Mouse (Mus musculus): ENCODE data around the gene Epp13.
"Not testable (repeated sequence)": the region's sequence is repeated elsewhere in the genome, so short reads cannot be mapped to it uniquely, and the experiment has no call there.

Epp13 gene

GRCm38 (mm10) chr7:6252410-6252809 lies at the start of gene Epp13:
Epp13 (plus strand) TSS chr7:6252710.
- DNase-seq (ENCODE audit: low spot score in 2 of 2) = no peak

- DNase-seq (ENCODE audit: low spot score in 2 of 2) = no peak
Observed at GRCm38 (mm10) chr7:6204200-6204599, 48.3 kb upstream of the Epp13 start.

DNA sequence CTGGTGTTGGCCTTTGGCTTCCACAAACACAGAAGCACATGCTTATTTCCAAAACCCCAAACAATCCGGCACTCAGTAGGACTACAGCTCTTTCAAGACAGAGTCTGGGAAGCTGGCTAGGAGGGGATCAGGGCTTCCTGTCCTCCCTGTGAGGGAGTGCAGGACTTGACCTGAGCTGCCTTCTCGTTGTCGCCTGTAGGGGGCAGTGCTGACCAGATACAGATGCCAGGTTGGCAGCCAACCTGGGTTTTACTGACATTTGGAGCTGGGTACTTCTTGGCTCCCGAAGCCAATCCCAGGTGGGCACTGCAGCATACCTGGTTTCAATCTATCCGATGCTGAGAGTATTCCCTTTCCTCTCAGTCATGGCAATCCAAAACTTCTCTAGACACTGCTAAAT lies 39.4 kb upstream of the Epp13 start:
- no peak for DNase-seq (ENCODE audit: low spot score in 2 of 2)

DNA sequence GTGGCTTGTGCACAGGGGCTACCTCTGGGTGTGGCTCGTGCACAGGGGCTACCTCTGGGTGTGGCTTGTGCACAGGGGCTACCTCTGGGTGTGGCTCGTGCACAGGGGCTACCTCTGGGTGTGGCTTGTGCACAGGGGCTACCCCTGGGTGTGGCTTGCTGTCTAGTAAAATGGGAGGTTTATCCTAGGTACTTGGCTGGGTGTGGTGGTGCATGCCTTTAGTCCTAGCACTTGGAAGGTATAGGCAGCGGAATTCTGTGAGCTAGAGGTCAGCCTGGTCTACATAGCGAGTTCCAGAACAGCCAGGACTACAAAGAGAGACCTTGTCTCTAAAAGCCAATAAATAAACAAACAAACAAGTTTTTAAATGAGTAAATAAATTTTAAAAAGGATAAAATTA lies 37.8 kb upstream of the Epp13 start:
- DNase-seq (ENCODE audit: low spot score in 2 of 2) = not testable (repeated sequence)

- DNase-seq (ENCODE audit: low spot score in 2 of 2) = no peak
Observed at GRCm38 (mm10) chr7:6220147-6220546, 32.4 kb upstream of the Epp13 start.

- no peak for DNase-seq (ENCODE audit: low spot score in 2 of 2)
Observed at GRCm38 (mm10) chr7:6221978-6222377, 30.5 kb upstream of the Epp13 start, which contains the start of gene Zscan5b. Zscan5b (plus strand) TSS chr7:6222278.

- DNase-seq (ENCODE audit: low spot score in 2 of 2) = not testable (repeated sequence)
Observed at GRCm38 (mm10) chr7:6228491-6228890, 24.0 kb upstream of the Epp13 start.

DNA sequence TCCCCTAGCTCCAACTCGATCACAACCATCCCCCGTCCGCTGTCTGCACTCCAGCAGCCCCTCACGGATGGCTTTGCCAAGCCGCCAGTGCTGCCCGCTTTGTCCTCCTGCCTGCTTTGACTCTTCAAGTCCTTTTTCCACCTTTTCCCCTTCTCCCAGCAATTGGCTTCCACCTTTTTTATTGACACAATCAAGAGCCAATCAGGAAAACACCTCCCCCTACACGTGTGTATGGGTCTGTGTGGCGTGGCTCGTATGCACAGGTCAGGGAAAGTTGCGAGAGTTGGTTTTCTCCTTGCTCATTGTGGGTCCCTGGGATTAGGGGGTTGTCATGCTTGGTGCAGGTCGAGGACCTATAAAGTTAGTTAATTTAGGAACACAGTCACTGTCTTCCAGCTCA lies 12.7 kb upstream of the Epp13 start:
- DNase-seq (ENCODE audit: low spot score in 2 of 2) = no peak

DNA sequence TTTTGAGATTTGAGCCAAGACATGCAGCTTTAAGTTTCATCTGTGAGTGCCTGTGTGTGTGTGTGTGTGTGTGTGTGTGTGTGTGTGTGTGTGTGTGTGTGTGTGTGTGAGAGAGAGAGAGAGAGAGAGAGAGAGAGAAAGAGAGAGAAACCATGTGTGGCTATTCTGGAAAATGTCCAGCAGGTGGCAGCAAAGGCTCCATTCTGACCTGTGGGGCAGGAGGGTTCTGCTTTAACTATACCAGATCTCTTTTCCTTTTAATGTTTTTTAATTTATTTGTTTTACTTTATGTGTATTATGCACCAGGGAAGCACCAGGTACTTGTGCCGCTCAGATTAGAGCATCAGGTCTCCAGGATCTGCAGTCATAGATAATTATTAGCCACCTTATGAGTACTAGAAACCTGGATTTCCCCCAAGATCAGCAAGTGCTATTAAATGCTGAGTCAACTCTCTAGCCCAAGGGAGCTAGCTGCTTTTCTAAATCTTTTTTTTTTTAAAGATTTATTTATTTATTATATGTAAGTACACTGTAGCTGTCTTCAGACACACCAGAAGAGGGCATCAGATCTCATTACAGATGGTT lies 11.6 kb upstream of the Epp13 start:
- DNase-seq (ENCODE audit: low spot score in 2 of 2) = peak in 1 of 2 experiments; percentile 34

GRCm38 (mm10) chr7:6244361-6245292 lies 7.9 kb upstream of the Epp13 start:
- no peak for DNase-seq (ENCODE audit: low spot score in 2 of 2)

DNA sequence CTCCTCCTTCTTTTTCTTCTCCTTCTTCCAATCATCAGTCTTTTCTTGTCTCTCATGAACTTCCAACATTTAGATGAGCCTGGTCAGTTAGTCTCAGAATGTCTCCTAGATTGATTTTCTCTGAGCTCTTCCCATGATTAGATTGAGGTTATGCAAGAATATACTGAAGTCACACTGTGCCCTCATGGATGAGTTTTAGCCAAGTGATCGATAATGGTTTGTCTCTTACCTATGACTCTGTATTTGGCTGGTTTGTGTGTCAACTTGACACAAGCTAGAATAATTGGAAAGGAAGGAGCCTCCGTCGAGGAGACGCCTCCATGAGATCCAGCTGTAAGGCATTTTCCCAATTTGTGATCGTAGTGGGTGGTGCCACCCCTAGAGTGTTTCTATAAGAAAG lies 1.9 kb downstream of the Epp13 start:
- no peak for DNase-seq (ENCODE audit: low spot score in 2 of 2)

GRCm38 (mm10) chr7:6257386-6257785 lies 4.9 kb downstream of the Epp13 start:
- DNase-seq (ENCODE audit: low spot score in 2 of 2) = no peak

DNA sequence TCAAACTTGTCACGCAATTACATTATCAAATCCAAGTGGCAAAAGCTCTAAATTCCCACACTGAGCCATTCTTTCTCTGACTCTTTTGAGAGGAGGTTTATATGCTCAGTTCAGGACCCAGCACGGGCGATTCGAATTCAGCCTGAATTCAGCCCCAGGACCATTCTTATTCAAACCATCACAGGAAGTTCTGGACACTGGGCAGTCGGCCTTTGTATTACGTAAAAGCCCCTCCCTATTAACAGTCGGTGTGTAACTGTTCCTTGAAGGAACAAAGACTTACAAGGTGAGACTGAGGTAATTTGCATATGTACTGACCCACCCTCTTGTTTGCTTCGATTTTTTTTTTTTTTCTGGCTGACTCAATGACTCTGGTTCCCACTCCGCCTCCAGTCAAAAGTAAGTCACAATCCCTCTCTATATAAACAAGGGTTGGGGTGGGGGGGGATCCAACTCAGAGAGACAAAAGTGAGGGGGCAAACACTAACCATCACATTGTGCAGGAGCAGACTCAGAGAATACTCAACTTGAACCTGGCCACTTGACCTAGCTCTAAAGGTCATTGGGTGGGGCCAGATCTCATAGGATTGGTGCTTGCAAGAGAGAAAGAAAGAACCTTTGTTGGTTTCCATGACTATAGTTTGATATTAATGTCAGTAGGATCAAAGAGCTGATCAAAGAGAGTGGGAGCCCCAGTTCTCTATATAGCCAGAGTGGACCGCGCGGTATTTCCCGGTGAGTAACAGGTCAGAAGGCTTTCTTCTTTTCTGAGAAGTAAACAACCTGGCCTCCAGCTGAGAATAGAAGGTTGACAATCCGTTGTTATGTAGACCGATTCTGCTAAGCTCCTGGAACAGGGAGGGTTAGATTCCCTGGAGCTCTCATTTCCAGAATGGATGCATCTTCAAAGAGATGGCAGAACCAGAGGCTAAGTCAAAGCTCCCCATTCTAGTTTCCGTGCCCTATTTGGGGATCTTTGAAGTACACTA lies 6.0 kb downstream of the Epp13 start:
- no peak for DNase-seq (ENCODE audit: low spot score in 2 of 2)

DNA sequence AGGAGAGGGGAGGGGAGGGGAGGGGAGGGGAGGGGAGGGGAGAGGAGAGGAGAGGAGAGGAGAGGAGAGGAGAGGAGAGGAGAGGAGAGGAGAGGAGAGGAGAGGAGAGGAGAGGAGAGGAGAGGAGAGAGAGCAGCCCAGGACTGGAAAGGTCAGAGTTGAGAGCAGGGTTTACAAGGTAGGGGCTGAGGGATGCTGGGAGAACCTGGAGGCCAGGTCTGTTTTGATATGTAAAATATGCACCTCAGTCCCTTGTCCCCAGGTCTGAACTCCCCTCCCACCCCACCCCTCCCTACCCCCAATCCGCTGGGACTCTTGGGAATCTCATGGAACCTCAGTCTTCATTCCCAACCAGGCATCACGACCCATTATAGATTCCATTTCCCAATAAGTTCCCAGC lies 7.5 kb downstream of the Epp13 start:
- DNase-seq (ENCODE audit: low spot score in 2 of 2) = not testable (repeated sequence)

DNA sequence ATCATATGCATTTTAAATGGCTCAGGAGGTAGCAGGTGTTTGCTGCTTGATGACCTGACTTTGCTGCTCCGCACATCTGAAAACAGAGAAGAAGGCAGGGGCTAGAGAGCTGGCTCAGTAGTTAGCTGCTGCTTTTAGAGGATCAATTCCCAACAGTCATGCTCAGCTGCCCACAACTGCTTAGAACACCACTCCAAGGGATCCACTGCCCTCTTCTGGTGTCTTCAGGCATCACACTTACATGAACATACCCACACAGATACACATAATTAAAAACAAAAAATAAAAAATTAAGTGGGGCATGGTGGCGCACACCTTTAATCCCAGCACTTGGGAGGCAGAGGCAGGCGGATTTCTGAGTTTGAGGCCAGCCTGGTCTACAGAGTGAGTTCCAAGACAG lies 9.6 kb downstream of the Epp13 start:
- DNase-seq (ENCODE audit: low spot score in 2 of 2) = no peak

GRCm38 (mm10) chr7:6262984-6263383 lies 10.5 kb downstream of the Epp13 start:
- no peak for DNase-seq (ENCODE audit: low spot score in 2 of 2)

- DNase-seq (ENCODE audit: low spot score in 2 of 2) = peak in 1 of 2 experiments; percentile 14
Observed at GRCm38 (mm10) chr7:6265695-6266094, 13.2 kb downstream of the Epp13 start.

DNA sequence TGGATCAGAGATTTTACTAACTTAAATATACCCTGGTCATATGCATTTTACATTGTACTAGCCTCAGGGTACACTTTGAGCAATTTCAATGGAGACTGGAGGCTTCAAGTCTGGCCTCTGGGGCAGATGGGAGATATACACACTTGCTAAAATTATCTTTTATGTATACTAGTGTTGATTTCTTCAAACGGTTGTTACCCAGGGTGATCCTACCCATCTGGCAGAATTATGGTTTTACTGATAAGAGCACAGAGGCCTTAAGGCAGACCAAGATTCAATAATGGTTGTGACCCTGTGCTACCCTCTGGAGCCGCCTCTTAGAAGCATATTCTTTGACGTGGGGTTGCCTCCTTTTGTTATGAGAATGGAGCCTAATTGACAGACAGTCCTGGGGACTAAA lies 25.4 kb downstream of the Epp13 start:
- DNase-seq (ENCODE audit: low spot score in 2 of 2) = no peak

DNA sequence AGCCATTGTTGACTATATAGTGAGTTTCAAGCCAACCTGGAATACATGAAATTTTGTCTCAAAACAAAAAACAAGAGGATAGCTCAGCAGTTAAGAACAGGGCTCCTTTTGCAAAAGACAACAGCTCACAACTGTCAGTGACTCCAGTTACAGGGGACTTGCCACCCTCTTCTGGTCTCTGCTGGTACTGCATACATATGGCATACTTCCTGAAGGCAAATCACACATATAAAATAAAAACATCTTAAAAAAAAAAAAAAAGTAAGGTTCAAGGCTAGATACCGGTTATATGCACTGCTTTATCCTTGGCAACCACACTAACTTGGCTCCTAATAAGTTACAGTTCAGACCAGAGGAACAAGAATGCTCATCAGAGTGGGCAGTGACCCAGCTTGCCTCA lies 30.2 kb downstream of the Epp13 start:
- peak; percentile 59 to 82 for DNase-seq (ENCODE audit: low spot score in 2 of 2)

DNA sequence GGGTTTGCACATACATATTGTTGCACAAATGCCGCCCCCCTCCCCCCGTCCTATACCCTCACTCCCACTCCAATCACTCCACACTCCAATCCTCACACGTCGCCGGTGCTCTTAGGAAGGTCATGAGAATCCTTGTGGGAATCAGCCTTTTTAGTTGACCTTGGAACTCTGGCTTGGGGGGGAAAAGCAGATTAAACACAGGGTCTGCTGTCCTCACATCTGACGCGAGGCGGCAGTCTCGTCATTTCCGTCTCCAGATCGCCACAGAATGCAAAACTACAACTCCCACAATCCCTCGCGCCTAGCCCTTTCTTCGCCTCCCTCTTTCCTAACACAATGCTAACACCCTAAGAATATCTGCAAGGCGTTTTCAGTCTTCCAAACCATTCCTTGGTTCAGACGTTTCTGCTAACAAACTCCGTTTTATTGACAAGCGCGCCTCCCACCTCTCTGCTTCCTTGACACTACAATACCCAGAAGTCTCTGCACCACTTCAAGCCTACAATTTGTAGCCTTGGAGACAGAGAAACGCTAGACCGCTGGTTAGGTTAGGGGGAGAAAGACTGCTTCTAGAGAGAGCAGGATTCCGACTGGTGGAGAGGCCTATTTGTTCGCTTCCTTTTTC lies 31.1 kb downstream of the Epp13 start:
- DNase-seq (ENCODE audit: low spot score in 2 of 2) = peak; percentile 44 to 73

GRCm38 (mm10) chr7:6284442-6285012 lies 32.0 kb downstream of the Epp13 start:
- no peak for DNase-seq (ENCODE audit: low spot score in 2 of 2)

Measured in cerebellum, postnatal 4 days (tissue).